Mouse (Mus musculus): Measurements from ENCODE around the gene Slc9a1. TPM values are rescaled to one million over a fixed set of nuclear protein-coding genes. Genes with fewer than 3 reads are reported as not detected.

The Slc9a1 gene
- total and polyA plus RNA-seq, 2 experiments from 2014 or later, result 4.4 to 30.8 TPM

DNA sequence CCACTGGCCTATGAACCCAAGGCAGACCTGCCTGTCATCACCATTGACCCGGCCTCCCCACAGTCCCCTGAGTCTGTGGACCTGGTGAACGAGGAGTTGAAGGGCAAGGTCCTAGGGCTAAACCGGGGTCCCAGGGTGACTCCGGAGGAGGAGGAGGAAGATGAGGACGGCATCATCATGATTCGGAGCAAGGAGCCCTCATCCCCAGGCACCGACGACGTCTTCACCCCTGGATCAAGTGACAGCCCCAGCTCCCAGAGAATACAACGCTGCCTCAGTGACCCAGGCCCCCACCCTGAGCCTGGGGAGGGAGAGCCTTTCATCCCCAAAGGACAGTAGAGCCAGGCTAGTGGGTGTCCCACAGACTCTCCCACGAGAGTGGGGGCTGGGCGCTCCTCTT is 52.5 kb downstream of the Slc9a1 start:
- WGBS, result 82% methylated on average over 12 of the region's 12 CpGs
- Histone ChIP-seq H3K9ac (replicated peaks; ENCODE audit: low read depth, low read length) (no peak overlapping the region), H3K27ac (ENCODE audit: low read depth) (no peak overlapping the region), H3K4me3 (ENCODE audit: low read depth, low read length) (no peak overlapping the region), H3K4me1 (ENCODE audit: control insufficient read depth, insufficient read depth) (no peaks in the 10 kb centered on the region), H3K9me3 (replicated peaks; ENCODE audit: control insufficient read depth, low read length) (no peaks in the 10 kb centered on the region), H3K27me3 (ENCODE audit: control insufficient read depth, insufficient read depth, low read length) (no peaks in the 10 kb centered on the region), H3K4me2 (ENCODE audit: low read depth, low read length) (no peak overlapping the region), H3K36me3 (replicated peaks; ENCODE audit: control insufficient read depth, insufficient read depth, low read length) (peaks cover 45% of the 10 kb centered on the region)
- ATAC-seq (ENCODE audit: insufficient read depth, low read depth) (no peak), DNase-seq (ENCODE audit: low spot score) (no peak)
- TF ChIP-seq CTCF (IDR thresholded peaks at IDR 0.05; ENCODE audit: low read depth) (no peak), EP300 (IDR thresholded peaks at IDR 0.05; ENCODE audit: low read depth) (no peak)

DNA sequence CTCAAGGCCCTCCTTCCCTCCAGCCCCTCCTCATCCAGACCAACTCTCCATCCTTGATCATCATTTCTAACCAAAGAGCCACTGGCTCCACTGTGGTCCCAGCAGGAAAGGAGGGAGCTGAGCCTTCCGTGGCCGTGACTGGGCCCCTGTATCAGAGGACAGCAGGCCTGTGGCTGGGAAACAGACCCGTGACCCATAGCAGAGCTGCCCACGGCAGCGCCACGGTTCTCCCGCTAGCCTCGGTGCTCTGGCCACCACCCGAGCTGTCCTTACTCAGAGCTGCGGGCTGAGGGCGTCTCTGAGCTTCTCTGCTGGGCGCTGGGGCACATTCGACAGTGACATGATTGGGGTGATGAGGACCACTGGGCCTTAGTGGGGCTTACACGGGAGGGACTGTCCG is 53.1 kb downstream of the Slc9a1 start:
- TF ChIP-seq CTCF (IDR thresholded peaks at IDR 0.05; ENCODE audit: low read depth), result no peak
- TF ChIP-seq EP300 (IDR thresholded peaks at IDR 0.05; ENCODE audit: low read depth), result no peak
- Histone ChIP-seq H3K9ac (replicated peaks; ENCODE audit: low read depth, low read length) (no peak overlapping the region), H3K4me1 (ENCODE audit: control insufficient read depth, insufficient read depth) (no peaks in the 10 kb centered on the region), H3K27me3 (ENCODE audit: control insufficient read depth, insufficient read depth, low read length) (no peaks in the 10 kb centered on the region), H3K4me3 (ENCODE audit: low read depth, low read length) (no peak overlapping the region), H3K4me2 (ENCODE audit: low read depth, low read length) (no peak overlapping the region), H3K9me3 (replicated peaks; ENCODE audit: control insufficient read depth, low read length) (no peaks in the 10 kb centered on the region), H3K36me3 (replicated peaks; ENCODE audit: control insufficient read depth, insufficient read depth, low read length) (peaks cover 42% of the 10 kb centered on the region), H3K27ac (ENCODE audit: low read depth) (no peak overlapping the region)
- ATAC-seq (ENCODE audit: insufficient read depth, low read depth) (no peak), DNase-seq (ENCODE audit: low spot score) (no peak)
- WGBS, result 84% methylated on average over 15 of the region's 15 CpGs

DNA sequence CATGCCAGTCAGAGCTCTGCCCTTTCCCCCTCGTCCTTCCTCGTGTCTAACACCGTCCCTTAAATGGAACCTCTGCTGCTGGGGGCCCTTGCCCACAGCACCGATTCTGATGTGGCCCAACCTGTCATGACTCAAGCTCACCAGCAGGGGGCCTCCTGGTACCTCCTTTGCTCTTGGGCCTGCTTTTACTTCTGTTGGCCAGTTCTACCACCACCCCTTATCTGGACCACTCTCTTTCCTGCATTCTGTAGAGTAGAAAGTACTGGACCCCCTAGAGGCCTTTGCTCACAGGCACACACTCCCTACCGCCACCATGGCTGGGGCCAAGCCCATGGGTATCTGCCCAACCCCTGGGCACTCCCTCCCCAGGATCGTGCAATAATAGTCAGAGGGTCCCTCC is 53.6 kb downstream of the Slc9a1 start:
- WGBS, result 56% methylated on average over 6 of the region's 6 CpGs
- H3K4me2 ChIP-seq (ENCODE audit: low read depth, low read length), result no peak overlapping the region
- ATAC-seq (ENCODE audit: insufficient read depth, low read depth), result 0 out of 2 replicates have a peak, but pooled peaks have one; percentile 18
- TF ChIP-seq CTCF (IDR thresholded peaks at IDR 0.05; ENCODE audit: low read depth), result peak; percentile 65
- TF ChIP-seq EP300 (IDR thresholded peaks at IDR 0.05; ENCODE audit: low read depth), result no peak
- no peak overlapping the region for H3K9ac ChIP-seq (replicated peaks; ENCODE audit: low read depth, low read length)
- no peaks in the 10 kb centered on the region for H3K27me3 ChIP-seq (ENCODE audit: control insufficient read depth, insufficient read depth, low read length)
- no peaks in the 10 kb centered on the region for H3K4me1 ChIP-seq (ENCODE audit: control insufficient read depth, insufficient read depth)
- peak; percentile 36 for DNase-seq (ENCODE audit: low spot score)
- no peak overlapping the region for H3K4me3 ChIP-seq (ENCODE audit: low read depth, low read length)
- H3K9me3 ChIP-seq (replicated peaks; ENCODE audit: control insufficient read depth, low read length), result no peaks in the 10 kb centered on the region
- no peak overlapping the region for H3K27ac ChIP-seq (ENCODE audit: low read depth)
- H3K36me3 ChIP-seq (replicated peaks; ENCODE audit: control insufficient read depth, insufficient read depth, low read length), result peaks cover 37% of the 10 kb centered on the region

DNA sequence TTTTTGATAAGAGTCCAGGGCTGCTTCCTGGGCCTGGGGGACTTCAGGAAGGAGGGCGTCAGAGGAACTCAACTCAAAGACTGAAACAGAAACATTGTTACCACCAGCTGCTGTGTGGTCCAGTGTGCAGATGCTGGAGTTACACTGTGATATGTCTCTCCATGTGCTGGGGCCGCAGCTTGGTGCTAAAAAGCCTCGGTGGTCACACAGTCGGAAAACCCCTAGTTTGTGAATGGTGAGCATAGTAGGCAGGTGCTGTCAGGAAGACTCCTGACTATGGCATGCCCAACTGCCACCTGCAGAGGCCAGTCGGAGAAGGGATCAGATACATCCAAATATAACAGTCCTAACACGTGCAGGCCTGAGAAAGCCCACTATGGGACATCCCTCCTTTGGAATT is 54.2 kb downstream of the Slc9a1 start:
- Histone ChIP-seq H3K4me3 (ENCODE audit: low read depth, low read length) (no peak overlapping the region), H3K4me2 (ENCODE audit: low read depth, low read length) (no peak overlapping the region), H3K36me3 (replicated peaks; ENCODE audit: control insufficient read depth, insufficient read depth, low read length) (peaks cover 31% of the 10 kb centered on the region), H3K9ac (replicated peaks; ENCODE audit: low read depth, low read length) (no peak overlapping the region), H3K27me3 (ENCODE audit: control insufficient read depth, insufficient read depth, low read length) (no peaks in the 10 kb centered on the region), H3K9me3 (replicated peaks; ENCODE audit: control insufficient read depth, low read length) (no peaks in the 10 kb centered on the region), H3K27ac (ENCODE audit: low read depth) (no peak overlapping the region), H3K4me1 (ENCODE audit: control insufficient read depth, insufficient read depth) (no peaks in the 10 kb centered on the region)
- WGBS, result 69% methylated on average over 6 of the region's 6 CpGs
- no peak for ATAC-seq (ENCODE audit: insufficient read depth, low read depth)
- no peak for DNase-seq (ENCODE audit: low spot score)
- TF ChIP-seq CTCF (IDR thresholded peaks at IDR 0.05; ENCODE audit: low read depth) (no peak), EP300 (IDR thresholded peaks at IDR 0.05; ENCODE audit: low read depth) (no peak)

DNA sequence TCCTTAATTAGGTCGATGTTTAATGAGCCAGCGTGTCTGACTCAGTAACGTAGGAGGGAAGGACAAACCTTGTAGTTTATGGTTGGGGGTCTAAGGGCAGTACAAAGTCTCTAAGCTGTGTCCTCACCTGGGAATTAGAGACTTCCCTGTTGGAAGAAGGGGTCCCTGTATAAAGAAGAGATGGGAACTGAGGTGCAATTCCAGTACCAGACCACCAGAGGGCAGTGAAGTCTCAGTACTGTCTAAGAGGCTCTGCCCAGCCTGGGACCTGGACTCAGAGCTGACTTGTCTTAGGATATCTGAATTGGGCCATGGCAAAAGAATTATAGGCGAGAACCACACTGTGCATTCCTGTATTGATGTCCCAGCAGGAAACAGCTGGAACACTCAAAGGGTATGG is 54.6 kb downstream of the Slc9a1 start:
- Histone ChIP-seq H3K9ac (replicated peaks; ENCODE audit: low read depth, low read length) (no peak overlapping the region), H3K4me1 (ENCODE audit: control insufficient read depth, insufficient read depth) (no peaks in the 10 kb centered on the region), H3K36me3 (replicated peaks; ENCODE audit: control insufficient read depth, insufficient read depth, low read length) (peaks cover 31% of the 10 kb centered on the region), H3K27ac (ENCODE audit: low read depth) (no peak overlapping the region), H3K4me2 (ENCODE audit: low read depth, low read length) (no peak overlapping the region), H3K4me3 (ENCODE audit: low read depth, low read length) (no peak overlapping the region), H3K27me3 (ENCODE audit: control insufficient read depth, insufficient read depth, low read length) (no peaks in the 10 kb centered on the region), H3K9me3 (replicated peaks; ENCODE audit: control insufficient read depth, low read length) (no peaks in the 10 kb centered on the region)
- TF ChIP-seq CTCF (IDR thresholded peaks at IDR 0.05; ENCODE audit: low read depth), result peak; percentile 90
- no peak for TF ChIP-seq EP300 (IDR thresholded peaks at IDR 0.05; ENCODE audit: low read depth)
- DNase-seq (ENCODE audit: low spot score) (peak; percentile 84), ATAC-seq (ENCODE audit: insufficient read depth, low read depth) (peak; percentile 50)
- WGBS, result 45% methylated on average over 4 of the region's 4 CpGs

DNA sequence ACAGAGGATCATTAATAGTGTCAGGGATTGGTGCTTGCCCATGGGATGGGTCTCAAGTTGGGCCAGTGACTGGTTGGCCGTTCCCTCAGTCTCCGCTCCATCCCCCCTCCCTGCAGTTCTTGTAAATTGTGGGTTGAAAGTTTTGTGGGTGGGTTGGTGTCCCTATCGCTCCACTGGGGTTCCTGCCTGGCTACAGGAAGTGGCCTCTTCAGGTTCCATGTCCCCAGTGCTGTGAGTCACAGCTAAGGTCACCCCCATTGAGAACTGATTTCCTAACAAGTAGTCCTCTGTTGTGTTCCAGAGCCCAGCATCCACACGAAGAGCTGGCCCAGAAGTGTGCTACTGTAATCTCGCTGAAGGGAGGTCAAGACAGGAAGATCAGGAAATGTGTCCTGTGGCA is 56.6 kb downstream of the Slc9a1 start:
- Histone ChIP-seq H3K9me3 (replicated peaks; ENCODE audit: control insufficient read depth, low read length) (no peaks in the 10 kb centered on the region), H3K4me3 (ENCODE audit: low read depth, low read length) (no peak overlapping the region), H3K27me3 (ENCODE audit: control insufficient read depth, insufficient read depth, low read length) (no peaks in the 10 kb centered on the region), H3K27ac (ENCODE audit: low read depth) (no peak overlapping the region), H3K4me2 (ENCODE audit: low read depth, low read length) (no peak overlapping the region), H3K9ac (replicated peaks; ENCODE audit: low read depth, low read length) (no peak overlapping the region), H3K36me3 (replicated peaks; ENCODE audit: control insufficient read depth, insufficient read depth, low read length) (peaks cover 17% of the 10 kb centered on the region), H3K4me1 (ENCODE audit: control insufficient read depth, insufficient read depth) (no peaks in the 10 kb centered on the region)
- ATAC-seq (ENCODE audit: insufficient read depth, low read depth) (no peak), DNase-seq (ENCODE audit: low spot score) (no peak)
- WGBS, result 59% methylated on average over 5 of the region's 5 CpGs
- no peak for TF ChIP-seq EP300 (IDR thresholded peaks at IDR 0.05; ENCODE audit: low read depth)

All from heart, postnatal 0 days (tissue).